9 mouse cellular contexts compared by ENCODE assay signal in genomic region chr7:45920583-45921241, GRCm38 (mm10). TPM values are rescaled to one million over a fixed set of nuclear protein-coding genes. Genes with fewer than 3 reads are reported as not detected.
A peak's percentile ranks its signal among the peaks of the same experiment; 100 is the strongest.
DNase-seq lines count a peak whose midpoint lies in the region; ATAC-seq and TF ChIP-seq lines count a peak whose summit lies in the region.
"Had no signal": no experiment of that assay in that cellular context is flagged by ENCODE, and none has a peak within 500 bp of the region (broad histone marks: within the 10 kb centered on the region; RNA-seq: fewer than 3 reads in every experiment).

No protein-coding gene starts in this region.

- peak; percentile 62 for DNase-seq in gastrocnemius, adult 2 months
- DNase-seq in gastrocnemius, adult 18-20 months (ENCODE audit: low spot score) = no peak
- peak; percentile 81 for DNase-seq in 3134 (ENCODE audit: extremely low read depth, insufficient read length, low spot score)
- peak; percentile 53 for DNase-seq in lung, postnatal 36 days
- DNase-seq in layer of hippocampus, postnatal 14 days (ENCODE audit: low spot score in 2 of 2) = no peak
- DNase-seq in c-Kit-positive CD71-positive TER-119-positive erythroid progenitor cells, embryonic 14.5 days (ENCODE audit: low spot score) = no peak

- H3K4me1 ChIP-seq in brown adipose tissue, adult 24 weeks (ENCODE audit: control insufficient read depth, insufficient read depth, insufficient read length, low read length) = 0 out of 2 replicates have a peak, but pooled peaks cover 3% of the 10 kb centered on the region
- H3K4me1 ChIP-seq in hindbrain, embryonic 13.5 days (replicated peaks) = peaks cover 36% of the 10 kb centered on the region

- TF ChIP-seq CTCF in gastrocnemius, adult 2 months (IDR thresholded peaks at IDR 0.05) = no peak

- peaks cover 14% of the 10 kb centered on the region; the same call in 1 of the 2 replicates for H3K27me3 ChIP-seq in hindbrain, embryonic 13.5 days

- peak overlapping the region; percentile 35; the same call in 1 of the 2 replicates for H3K9ac ChIP-seq in hindbrain, embryonic 13.5 days

- intact Hi-C loops in gastrocnemius, adult 2 months (cut with DNase I) = no loop called here

- H3K27ac ChIP-seq in gastrocnemius, adult 2 months = peak overlapping the region; percentile 95
- H3K27ac ChIP-seq in brown adipose tissue, adult 24 weeks (replicated peaks; ENCODE audit: low read depth, low read length) = peak overlapping the region; percentile 80
- no peak overlapping the region for H3K27ac ChIP-seq in hindbrain, embryonic 13.5 days

- peak overlapping the region; percentile 32 for H3K4me2 ChIP-seq in hindbrain, embryonic 13.5 days

- no peaks in the 10 kb centered on the region for H3K9me3 ChIP-seq in hindbrain, embryonic 13.5 days
- H3K9me3 ChIP-seq: G1E had no signal

- peak overlapping the region; percentile 78 for H3K4me3 ChIP-seq in gastrocnemius, adult 2 months
- H3K4me3 ChIP-seq in brown adipose tissue, adult 24 weeks (ENCODE audit: insufficient read depth, low read depth, low read length) = peak overlapping the region; percentile 58
- peak overlapping the region; percentile 11 for H3K4me3 ChIP-seq in hindbrain, embryonic 13.5 days

- WGBS in hindbrain, embryonic 13.5 days = 58% methylated on average over 9 of the region's 9 CpGs

- ATAC-seq in hindbrain, embryonic 13.5 days (ENCODE audit: low FRiP score) = no peak

- H3K36me3 ChIP-seq in hindbrain, embryonic 13.5 days = no peaks in the 10 kb centered on the region

RNA-seq across cellular contexts. Expression of gene Emp3, which starts 0.5 kb away (rescaled TPM):
- 10 to 100 TPM in 1 of 2 experiments, 1 to 10 TPM in 1; 7.7 to 18.2 TPM for total RNA-seq in gastrocnemius, adult 2 months (2021)
- 10 to 100 TPM in 1 of 2 experiments, 1 to 10 TPM in 1; 7.8 to 15.1 TPM for total RNA-seq in gastrocnemius, adult 18-20 months (2021)
- polyA plus RNA-seq in brown adipose tissue, adult 24 weeks (2012; ENCODE audit: insufficient read depth, insufficient read length, missing spikeins) = 18.1 and 29.0 TPM in 2 replicates
- 33.7 and 45.9 TPM in 2 replicates for polyA plus RNA-seq in hindbrain, embryonic 13.5 days (2015; fragmentation: Nextera tagmentation; extraction: Ambion mirVana)
- total RNA-seq in layer of hippocampus, postnatal 14 days (2021) = 1 to 10 TPM; 1.8 to 2.6 TPM

RNA-seq across cellular contexts. Expression of gene Ccdc114, which starts 3.2 kb away (rescaled TPM):
- total RNA-seq in gastrocnemius, adult 2 months (2021) = under 1 TPM; 0.28 to 0.45 TPM
- total RNA-seq in gastrocnemius, adult 18-20 months (2021) = under 1 TPM; 0.18 to 0.21 TPM
- polyA plus RNA-seq in brown adipose tissue, adult 24 weeks (2012; ENCODE audit: insufficient read depth, insufficient read length, missing spikeins) = 1.2 and 1.7 TPM in 2 replicates
- polyA plus RNA-seq in hindbrain, embryonic 13.5 days (2015; fragmentation: Nextera tagmentation; extraction: Ambion mirVana) = 4.9 and 7.6 TPM in 2 replicates
- total RNA-seq in layer of hippocampus, postnatal 14 days (2021) = 1 to 10 TPM; 2.1 to 6.2 TPM

RNA-seq across cellular contexts. Expression of gene Tmem143, which starts 24.0 kb away (rescaled TPM):
- 10 to 100 TPM; 51.3 to 66.3 TPM for total RNA-seq in gastrocnemius, adult 2 months (2021)
- total RNA-seq in gastrocnemius, adult 18-20 months (2021) = 10 to 100 TPM; 56.7 to 59.4 TPM
- 151 and 189 TPM in 2 replicates for polyA plus RNA-seq in brown adipose tissue, adult 24 weeks (2012; ENCODE audit: insufficient read depth, insufficient read length, missing spikeins)
- 6.2 and 6.6 TPM in 2 replicates for polyA plus RNA-seq in hindbrain, embryonic 13.5 days (2015; fragmentation: Nextera tagmentation; extraction: Ambion mirVana)
- total RNA-seq in layer of hippocampus, postnatal 14 days (2021) = 10 to 100 TPM; 20.8 to 25.6 TPM

RNA-seq across cellular contexts. Expression of gene Syngr4, which starts 24.2 kb away (rescaled TPM):
- not detected for total RNA-seq in gastrocnemius, adult 2 months (2021)
- total RNA-seq in gastrocnemius, adult 18-20 months (2021) = not detected
- polyA plus RNA-seq in brown adipose tissue, adult 24 weeks (2012; ENCODE audit: insufficient read depth, insufficient read length, missing spikeins) = not detected in 2 replicates
- 0.17 and 0.36 TPM in 2 replicates for polyA plus RNA-seq in hindbrain, embryonic 13.5 days (2015; fragmentation: Nextera tagmentation; extraction: Ambion mirVana)
- total RNA-seq in layer of hippocampus, postnatal 14 days (2021) = not detected

RNA-seq across cellular contexts. Expression of gene Grin2d, which starts 42.5 kb away (rescaled TPM):
- total RNA-seq in gastrocnemius, adult 2 months (2021) = under 1 TPM; 0.13 to 0.14 TPM
- under 1 TPM; 0.11 to 0.17 TPM for total RNA-seq in gastrocnemius, adult 18-20 months (2021)
- polyA plus RNA-seq in brown adipose tissue, adult 24 weeks (2012; ENCODE audit: insufficient read depth, insufficient read length, missing spikeins) = not detected in 2 replicates
- 1.5 and 1.6 TPM in 2 replicates for polyA plus RNA-seq in hindbrain, embryonic 13.5 days (2015; fragmentation: Nextera tagmentation; extraction: Ambion mirVana)
- total RNA-seq in layer of hippocampus, postnatal 14 days (2021) = 10 to 100 TPM; 19.7 to 20.4 TPM

Comparison
In these comparisons a context has a peak if more than half of its experiments do, and no peak if none do; other contexts are left out.
1. DNase-seq: peak in gastrocnemius, adult 2 months (single experiment), 3134 (single experiment) and lung, postnatal 36 days (single experiment); none in gastrocnemius, adult 18-20 months (single experiment), layer of hippocampus, postnatal 14 days (0 of 2) and c-Kit-positive CD71-positive TER-119-positive erythroid progenitor cells, embryonic 14.5 days (single experiment).
2. H3K4me3 ChIP-seq: peak in every context shown above with its lines; median percentile 78 in gastrocnemius, adult 2 months; 58 in brown adipose tissue, adult 24 weeks; 11 in hindbrain, embryonic 13.5 days.